Mouse (Mus musculus): ENCODE measurements around the gene Vmn1r206. TPM values are rescaled to one million over a fixed set of nuclear protein-coding genes. Genes with fewer than 3 reads are reported as not detected.

The Vmn1r206 gene
- not detected in 2 replicates for total RNA-seq (2023)

GRCm38 (mm10) chr13:22624151-22624550 lies at the start of gene Vmn1r206:
Gene Vmn1r206 (minus strand): TSS chr13:22624251.

GRCm38 (mm10) chr13:22592900-22593299 lies 31.2 kb downstream of the Vmn1r206 start, which contains the start of gene Vmn1r205:
Gene Vmn1r205 (minus strand): TSS chr13:22593000.

Other genes starting within 250 kb of the Vmn1r206 start
- gene Vmn1r199, start 244.4 kb downstream of the Vmn1r206 start, total RNA-seq (2023) = not detected in 2 replicates
- not detected in 2 replicates for gene Vmn1r200, start 233.9 kb downstream of the Vmn1r206 start, total RNA-seq (2023)
- not detected in 2 replicates for gene Vmn1r201, start 152.3 kb downstream of the Vmn1r206 start, total RNA-seq (2023)
- gene Vmn1r202, start 118.9 kb downstream of the Vmn1r206 start, total RNA-seq (2023) = not detected in 2 replicates
- gene Vmn1r203, start 106.1 kb downstream of the Vmn1r206 start, total RNA-seq (2023) = not detected in 2 replicates
- gene Vmn1r204, start 71.1 kb downstream of the Vmn1r206 start, total RNA-seq (2023) = not detected in 2 replicates
- gene Vmn1r205, start 31.3 kb downstream of the Vmn1r206 start, total RNA-seq (2023) = not detected in 2 replicates
- 0.09 TPM in 1 of 2 replicates, not detected in the other for gene Vmn1r207-ps, start 105.4 kb upstream of the Vmn1r206 start, total RNA-seq (2023)
- gene Vmn1r208, start 153.1 kb upstream of the Vmn1r206 start, total RNA-seq (2023) = not detected in 2 replicates
- gene Vmn1r209, start 185.4 kb upstream of the Vmn1r206 start, total RNA-seq (2023) = not detected in 2 replicates
- not detected in 2 replicates for gene Vmn1r210, start 207.1 kb upstream of the Vmn1r206 start, total RNA-seq (2023)
- not detected in 2 replicates for gene Vmn1r211, start 233.3 kb upstream of the Vmn1r206 start, total RNA-seq (2023)

Measured in neutrophil, adult 65 days (primary cell).